Mouse (Mus musculus) liver, embryonic 16.5 days (tissue): ENCODE measurements around the gene Ick. TPM values are rescaled to one million over a fixed set of nuclear protein-coding genes. Genes with fewer than 3 reads are reported as not detected.
"Not testable (repeated sequence)": the region's sequence is repeated elsewhere in the genome, so short reads cannot be mapped to it uniquely, and the experiment has no call there.

Experiments
- ATAC-seq: fragments of 200-750 bp; cut with Nextera tagmentation; 2 replicates; pipeline ENCODE4 v1.8.0; 2017; ENCODE audit warnings: low read depth, mild to moderate bottlenecking, moderate number of reproducible peaks, moderate library complexity
- H3K27ac ChIP-seq: fragments of 300-500 bp; sonication (generic); 2 replicates; pipeline ENCODE4 v1.5.1; 2014; ENCODE audit warnings: mild to moderate bottlenecking, low read length
- H3K27me3 ChIP-seq: fragments of 300-500 bp; sonication (generic); 2 replicates; pipeline ENCODE4 v1.6.1; 2014; ENCODE audit warnings: low read depth, low read length, mixed read lengths; ENCODE audit not compliant: control insufficient read depth, insufficient read depth
- H3K36me3 ChIP-seq: fragments of 300-500 bp; sonication (generic); 2 replicates; pipeline ENCODE4 v1.6.1; 2014; ENCODE audit warnings: mild to moderate bottlenecking; ENCODE audit not compliant: control insufficient read depth, insufficient read depth
- H3K4me1 ChIP-seq: fragments of 300-500 bp; sonication (generic); 2 replicates; pipeline ENCODE4 v1.6.1; 2014; ENCODE audit warnings: low read depth, low read length, mixed read lengths; ENCODE audit not compliant: control insufficient read depth
- H3K4me2 ChIP-seq: fragments of 300-500 bp; sonication (generic); 2 replicates; pipeline ENCODE4 v1.6.1; 2014; ENCODE audit warnings: low read depth, low read length, mixed read lengths
- H3K4me3 ChIP-seq: fragments of 300-500 bp; sonication (generic); 2 replicates; pipeline ENCODE4 v1.5.1; 2014; ENCODE audit warnings: low read depth, mild to moderate bottlenecking, low read length
- H3K9ac ChIP-seq: fragments of 300-500 bp; sonication (generic); 2 replicates; pipeline ENCODE4 v1.6.1; 2014; ENCODE audit warnings: low read depth, low read length
- H3K9me3 ChIP-seq: fragments of 300-500 bp; sonication (generic); replicated peaks from 2 replicates; pipeline ENCODE4 v1.6.1; 2016; ENCODE audit warnings: low read length; ENCODE audit not compliant: control insufficient read depth
- WGBS: fragments of 180-500 bp; shearing (Covaris S2); extraction: QIAGEN DNeasy Blood & Tissue Kit; methylation state at CpG from one replicate; pipeline ENCODE4 v1.1.7; 2014; ENCODE audit not compliant: insufficient replicate concordance; 5-methylcytosine and 5-hydroxymethylcytosine counted together
- polyA plus RNA-seq: library from polyadenylated mRNA; unstranded; fragments of >200 nt; fragmentation: Nextera tagmentation; extraction: Ambion mirVana; gene quantifications from 2 replicates; pipeline ENCODE4 v1.2.1, GENCODE M21; 2015

Ick gene
- polyA plus RNA-seq, 1 experiment from 2014 or later = 5.5 TPM

- Histone ChIP-seq H3K4me3 (no peak overlapping the region), H3K36me3 (no peaks in the 10 kb centered on the region), H3K27me3 (no peaks in the 10 kb centered on the region), H3K4me2 (no peak overlapping the region), H3K9me3 (no peaks in the 10 kb centered on the region), H3K27ac (no peak overlapping the region), H3K4me1 (peaks cover 10% of the 10 kb centered on the region), H3K9ac (no peak overlapping the region)
- ATAC-seq = no peak
- WGBS = 78% methylated on average over 6 of the region's 6 CpGs
Observed at GRCm38 (mm10) chr9:78168864-78169263, 59.9 kb downstream of the Ick start.

- no peaks in the 10 kb centered on the region for H3K9me3 ChIP-seq
- no peak overlapping the region for H3K4me2 ChIP-seq
- H3K27ac ChIP-seq = no peak overlapping the region
- 44% methylated on average over 1 of the region's 1 CpGs for WGBS
- H3K27me3 ChIP-seq = no peaks in the 10 kb centered on the region
- H3K9ac ChIP-seq = no peak overlapping the region
- no peaks in the 10 kb centered on the region for H3K36me3 ChIP-seq
- H3K4me1 ChIP-seq = peaks cover 8% of the 10 kb centered on the region
- ATAC-seq = no peak
- H3K4me3 ChIP-seq = no peak overlapping the region
Observed at GRCm38 (mm10) chr9:78174016-78174415, 65.0 kb downstream of the Ick start.

- not testable (repeated sequence) for ATAC-seq, H3K9ac ChIP-seq, H3K4me2 ChIP-seq, H3K27me3 ChIP-seq, H3K36me3 ChIP-seq, H3K9me3 ChIP-seq, H3K27ac ChIP-seq, H3K4me1 ChIP-seq, H3K4me3 ChIP-seq
- 38% methylated on average over 3 of the region's 3 CpGs for WGBS
Observed at GRCm38 (mm10) chr9:78174925-78175276, 65.9 kb downstream of the Ick start.

- H3K9me3 ChIP-seq = no peaks in the 10 kb centered on the region
Observed at GRCm38 (mm10) chr9:78175277-78176200, 66.5 kb downstream of the Ick start.

GRCm38 (mm10) chr9:78176201-78176727 is 67.3 kb downstream of the Ick start:
- Histone ChIP-seq H3K9ac (peak overlapping the region; percentile 80), H3K4me1 (peaks cover 8% of the 10 kb centered on the region), H3K4me3 (peak overlapping the region; percentile 74), H3K9me3 (no peaks in the 10 kb centered on the region), H3K4me2 (peak overlapping the region; percentile 93), H3K27ac (peak overlapping the region; percentile 97), H3K36me3 (no peaks in the 10 kb centered on the region), H3K27me3 (no peaks in the 10 kb centered on the region)
- peak; percentile 32 for ATAC-seq
- 1% methylated on average over 22 of the region's 22 CpGs for WGBS

More at GRCm38 (mm10) chr9:78175277-78176200, 66.5 kb downstream of the Ick start:
- Histone ChIP-seq H3K4me2 (peak overlapping the region; percentile 93), H3K27ac (peak overlapping the region; percentile 97), H3K4me3 (peak overlapping the region; percentile 74), H3K9ac (peak overlapping the region; percentile 80), H3K27me3 (no peaks in the 10 kb centered on the region), H3K36me3 (no peaks in the 10 kb centered on the region), H3K4me1 (peaks cover 8% of the 10 kb centered on the region)
- whole genome bisulfite sequencing = under 1% methylated on average over 49 of the region's 58 CpGs
- ATAC-seq = peak; percentile 97

GRCm38 (mm10) chr9:78176831-78177230 is 67.8 kb downstream of the Ick start:
- Histone ChIP-seq H3K9ac (peak overlapping the region; percentile 80), H3K27ac (peak overlapping the region; percentile 97), H3K9me3 (no peaks in the 10 kb centered on the region), H3K27me3 (no peaks in the 10 kb centered on the region), H3K4me2 (peak overlapping the region; percentile 93), H3K4me1 (peaks cover 8% of the 10 kb centered on the region), H3K4me3 (peak overlapping the region; percentile 74), H3K36me3 (no peaks in the 10 kb centered on the region)
- WGBS = 16% methylated on average over 7 of the region's 7 CpGs
- no peak for ATAC-seq

- Histone ChIP-seq H3K36me3 (no peaks in the 10 kb centered on the region), H3K27me3 (no peaks in the 10 kb centered on the region), H3K4me1 (peaks cover 8% of the 10 kb centered on the region), H3K9ac (no peak overlapping the region), H3K4me3 (no peak overlapping the region), H3K27ac (no peak overlapping the region), H3K4me2 (no peak overlapping the region), H3K9me3 (no peaks in the 10 kb centered on the region)
- WGBS = 69% methylated on average over 5 of the region's 5 CpGs
- ATAC-seq = no peak
Observed at GRCm38 (mm10) chr9:78178197-78178596, 69.2 kb downstream of the Ick start.

GRCm38 (mm10) chr9:78179071-78179470 is 70.1 kb downstream of the Ick start:
- H3K27me3 ChIP-seq = no peaks in the 10 kb centered on the region
- H3K27ac ChIP-seq = no peak overlapping the region
- no peak for ATAC-seq
- 81% methylated on average over 2 of the region's 2 CpGs for WGBS
- H3K4me2 ChIP-seq = no peak overlapping the region
- H3K4me1 ChIP-seq = peaks cover 11% of the 10 kb centered on the region
- H3K36me3 ChIP-seq = no peaks in the 10 kb centered on the region
- H3K9me3 ChIP-seq = no peaks in the 10 kb centered on the region
- H3K4me3 ChIP-seq = no peak overlapping the region
- H3K9ac ChIP-seq = no peak overlapping the region

- not testable (repeated sequence) for H3K36me3 ChIP-seq, H3K4me3 ChIP-seq, H3K4me2 ChIP-seq, H3K9ac ChIP-seq, ATAC-seq, H3K27me3 ChIP-seq, H3K9me3 ChIP-seq, H3K27ac ChIP-seq, H3K4me1 ChIP-seq
- WGBS = 79% methylated on average over 4 of the region's 7 CpGs
Observed at GRCm38 (mm10) chr9:78182474-78182873, 73.5 kb downstream of the Ick start, which contains the start of gene Gsta4. Gene Gsta4 (plus strand): TSS chr9:78182774.
